Mouse (Mus musculus) heart, adult 2 months (tissue): Measurements from ENCODE around the gene Stk32c. TPM values are rescaled to one million over a fixed set of nuclear protein-coding genes. Genes with fewer than 3 reads are reported as not detected.

Experiments used
- DNase-seq, 2 experiments: peaks; one replicate each; pipeline ENCODE4 v3.0.0; 2021
- H3K27ac ChIP-seq: fragments of 200-600 bp; 2 replicates; pipeline ENCODE4 v1.8.1; 2022
- H3K27me3 ChIP-seq: fragments of 200-500 bp; 2 replicates; pipeline ENCODE4 v1.6.1; 2012; ENCODE audit warnings: mild to moderate bottlenecking, low read length, inconsistent platforms, mixed read lengths; ENCODE audit not compliant: control insufficient read depth, insufficient read depth
- H3K36me3 ChIP-seq: fragments of 200-500 bp; 2 replicates; pipeline ENCODE4 v1.6.1; 2012; ENCODE audit warnings: low read length, inconsistent platforms; ENCODE audit not compliant: control insufficient read depth, insufficient read depth
- H3K4me1 ChIP-seq: fragments of 200-500 bp; 2 replicates; pipeline ENCODE4 v1.6.1; 2011; ENCODE audit warnings: low read length; ENCODE audit not compliant: control insufficient read depth, insufficient read depth
- H3K4me3 ChIP-seq: fragments of 200-600 bp; 2 replicates; pipeline ENCODE4 v1.8.1; 2022
- H3K79me2 ChIP-seq: fragments of 200-500 bp; replicated peaks from 2 replicates; pipeline ENCODE4 v1.6.1; 2012; ENCODE audit warnings: mild to moderate bottlenecking, inconsistent platforms, low read length, moderate library complexity, mixed read lengths; ENCODE audit not compliant: control insufficient read depth, insufficient read depth
- H3K9ac ChIP-seq: fragments of 200-500 bp; 2 replicates; pipeline ENCODE4 v1.6.1; 2012; ENCODE audit warnings: low read depth, mild to moderate bottlenecking, control low read depth, inconsistent platforms, low read length, mixed read lengths
- CTCF ChIP-seq: fragments of 200-600 bp; IDR thresholded peaks from 2 replicates; pipeline ENCODE4 v1.8.1; 2022; ENCODE audit warnings: antibody characterized with exemption, mild to moderate bottlenecking, moderate library complexity
- EP300 ChIP-seq: fragments of 200-500 bp; IDR thresholded peaks from 2 replicates; pipeline ENCODE4 v1.6.1; 2011; ENCODE audit warnings: low read depth, low read length, control low read depth; ENCODE audit not compliant: insufficient read depth
- POLR2A ChIP-seq: fragments of 200-500 bp; IDR thresholded peaks from 2 replicates; pipeline ENCODE4 v1.6.1; 2011; ENCODE audit warnings: mild to moderate bottlenecking, low read depth, low read length, control low read depth; ENCODE audit not compliant: insufficient read depth
- WGBS: fragments of 180-500 bp; shearing (Covaris S2); methylation state at CpG from one replicate; pipeline ENCODE4 v1.1.7; 2018; 5-methylcytosine and 5-hydroxymethylcytosine counted together
- intact Hi-C: fragments of 180-260 bp; cut with DNase I; formaldehyde crosslinking; loops from one replicate; pipeline ENCODE4 v1.15.1; 2025
- polyA plus RNA-seq: library from polyadenylated mRNA; depleted of rRNA; stranded (reverse); fragments of >200 nt; gene quantifications from 2 replicates; pipeline ENCODE4 v1.2.3, GENCODE M21; 2012
- total RNA-seq, 2 experiments: library from RNA; stranded (reverse); gene quantifications; 2 replicates each; pipeline ENCODE4 v1.2.3; 2021

Stk32c gene
- total and polyA plus RNA-seq, 3 experiments = 0.68 to 1.1 (median 0.94) TPM

- Histone ChIP-seq H3K79me2 (no peaks in the 10 kb centered on the region), H3K4me3 (no peak overlapping the region), H3K27me3 (no peaks in the 10 kb centered on the region), H3K4me1 (peaks cover 48% of the 10 kb centered on the region), H3K36me3 (peaks cover 4% of the 10 kb centered on the region), H3K9ac (no peak overlapping the region), H3K27ac (peak overlapping the region; percentile 58)
- DNase-seq = no peak
- TF ChIP-seq CTCF (no peak), POLR2A (no peak), EP300 (no peak)
- 59% methylated on average over 7 of the region's 7 CpGs for WGBS
- intact Hi-C loops = no loop called here
Observed at GRCm38 (mm10) chr7:139252566-139252965, 39.5 kb upstream of the Stk32c start.

DNA sequence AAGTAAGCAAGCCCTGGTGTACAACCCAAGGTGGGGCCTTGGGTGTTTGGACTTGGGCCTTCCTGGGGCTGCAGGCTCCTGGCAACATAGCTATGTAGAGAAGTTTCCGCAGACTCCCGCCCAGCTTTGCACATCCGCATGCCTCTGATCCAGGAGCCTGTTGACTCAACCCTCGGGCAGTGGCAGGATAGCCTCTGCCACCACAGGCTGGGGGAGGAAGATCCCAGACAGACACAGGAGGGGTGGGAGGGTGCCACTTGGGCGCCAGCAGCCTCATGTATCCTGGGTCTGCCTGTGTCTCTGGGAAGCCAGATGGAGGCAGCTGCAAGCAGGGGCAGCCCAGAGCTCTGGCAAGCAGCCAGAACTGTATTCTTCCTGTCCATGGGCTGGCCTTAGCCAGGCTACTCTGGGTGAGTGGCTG lies 38.8 kb upstream of the Stk32c start:
- DNase-seq = peak; percentile 71 to 75
- Histone ChIP-seq H3K4me1 (peaks cover 44% of the 10 kb centered on the region), H3K9ac (peak overlapping the region; percentile 40; the same call in 1 of the 2 replicates), H3K27me3 (no peaks in the 10 kb centered on the region), H3K4me3 (no peak overlapping the region), H3K27ac (peak overlapping the region; percentile 58), H3K79me2 (no peaks in the 10 kb centered on the region), H3K36me3 (peaks cover 3% of the 10 kb centered on the region)
- 31% methylated on average over 5 of the region's 5 CpGs for WGBS
- no peak for TF ChIP-seq CTCF
- TF ChIP-seq POLR2A = no peak
- no peak for TF ChIP-seq EP300
- intact Hi-C loops = no loop called here

GRCm38 (mm10) chr7:139249406-139250210 lies 36.5 kb upstream of the Stk32c start:
- no peak for DNase-seq
- Histone ChIP-seq H3K36me3 (peaks cover 3% of the 10 kb centered on the region), H3K9ac (peak overlapping the region; percentile 99), H3K27ac (peak overlapping the region; percentile 99), H3K79me2 (no peaks in the 10 kb centered on the region), H3K27me3 (no peaks in the 10 kb centered on the region), H3K4me3 (peak overlapping the region; percentile 86), H3K4me1 (peaks cover 39% of the 10 kb centered on the region)
- TF ChIP-seq POLR2A (no peak), CTCF (no peak), EP300 (no peak)
- intact Hi-C loops = loop anchor here (2.0 kb wide), 1 partner anchor 139 kb away; the partner anchor contains the start of gene Inpp5a
- WGBS = 37% methylated on average over 7 of the region's 7 CpGs

DNA sequence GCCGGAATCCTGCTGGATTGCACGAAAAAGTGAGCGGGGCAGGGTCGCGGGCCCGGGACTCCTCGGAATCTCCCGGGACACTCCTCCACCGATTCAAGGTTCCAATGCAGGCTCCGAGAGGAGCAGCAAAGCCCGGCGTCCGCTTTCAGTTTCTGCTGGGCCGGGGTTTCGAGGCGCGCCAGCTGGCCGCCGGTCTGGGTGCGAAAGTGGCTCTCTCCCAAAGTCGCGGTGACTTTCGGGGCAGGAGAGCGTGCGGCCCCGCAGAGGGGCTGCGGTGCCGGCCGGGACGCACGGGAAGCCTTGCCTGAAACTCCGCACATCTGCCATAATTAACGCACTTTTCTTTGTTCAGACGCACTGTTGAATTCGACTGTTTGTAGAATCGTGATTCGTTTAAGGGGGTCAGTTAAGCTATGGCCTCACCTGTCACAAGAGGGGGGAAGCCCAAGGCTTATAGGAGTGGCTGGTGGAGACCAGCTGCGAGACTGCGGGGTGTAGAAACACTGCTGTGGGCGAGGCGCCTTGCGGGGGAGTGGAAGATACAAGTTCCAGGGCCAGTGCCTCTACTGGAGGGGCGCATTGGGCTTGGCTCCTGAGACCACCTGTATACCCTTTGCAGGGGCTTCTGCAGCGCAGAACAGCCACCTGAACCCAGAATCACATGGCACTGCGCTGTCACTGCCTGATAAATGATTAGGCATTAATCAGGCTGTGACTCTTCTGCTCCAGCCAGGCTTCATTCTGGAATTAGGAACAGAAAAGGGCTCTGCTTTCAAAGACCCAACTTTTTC lies 35.7 kb upstream of the Stk32c start:
- Histone ChIP-seq H3K36me3 (peaks cover 3% of the 10 kb centered on the region), H3K4me3 (peak overlapping the region; percentile 86), H3K4me1 (peaks cover 38% of the 10 kb centered on the region), H3K79me2 (no peaks in the 10 kb centered on the region), H3K9ac (peak overlapping the region; percentile 99), H3K27ac (peak overlapping the region; percentile 99), H3K27me3 (no peaks in the 10 kb centered on the region)
- intact Hi-C loops = loop anchor here (1.0 to 2.0 kb wide), 2 partner anchors 36 to 140 kb away; partner anchors contain the start of genes Inpp5a and Stk32c
- no peak for TF ChIP-seq CTCF
- no peak for TF ChIP-seq EP300
- no peak for TF ChIP-seq POLR2A
- WGBS = 2% methylated on average over 45 of the region's 45 CpGs
- DNase-seq = peak in 1 of 2 experiments; percentile 53

DNA sequence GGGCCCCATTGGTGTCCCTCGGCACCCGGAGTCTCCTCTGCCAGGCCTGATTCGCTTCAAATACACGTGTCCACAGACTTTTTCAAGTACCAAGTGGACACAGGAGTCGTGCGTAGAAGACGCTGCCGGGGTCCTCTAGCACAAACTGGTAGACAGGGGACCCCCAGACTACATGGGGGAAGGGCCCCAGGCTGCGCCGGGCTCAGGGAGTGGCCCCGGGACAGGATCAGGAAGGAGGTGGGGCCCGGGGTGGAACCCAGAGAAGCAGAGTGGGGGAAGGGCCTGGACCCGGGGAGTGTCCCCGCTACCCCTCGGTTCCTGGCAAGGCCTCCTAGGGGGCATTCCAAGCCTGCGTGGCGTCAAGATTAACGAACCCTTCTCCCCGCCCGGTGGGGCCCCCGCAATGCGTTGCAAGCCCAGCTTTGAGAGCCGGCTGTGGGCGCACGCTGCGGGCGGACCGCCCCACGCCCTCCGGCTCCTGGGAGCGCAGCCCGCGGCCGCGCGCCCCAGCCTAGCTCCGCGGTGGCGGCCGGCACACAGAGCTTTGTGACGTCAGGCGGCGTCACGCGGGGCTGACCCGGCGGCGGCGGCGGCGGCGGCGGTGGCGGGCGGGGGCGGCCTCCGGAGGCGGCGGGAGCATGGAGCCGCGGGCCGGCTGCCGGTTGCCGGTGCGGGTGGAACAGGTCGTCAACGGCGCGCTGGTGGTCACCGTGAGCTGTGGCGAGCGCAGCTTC lies 34.9 kb upstream of the Stk32c start, which contains the start of gene Pwwp2b:
TSS of gene Pwwp2b (plus strand) at position 602 of the 734 bp plus-strand sequence.
- WGBS = under 1% methylated on average over 65 of the region's 72 CpGs
- peaks cover 32% of the 10 kb centered on the region for H3K4me1 ChIP-seq
- H3K4me3 ChIP-seq = peak within 1 kb of the TSS; percentile 86
- peak within 1 kb of the TSS; percentile 99 for H3K9ac ChIP-seq
- no peaks in the 10 kb centered on the region for H3K79me2 ChIP-seq
- intact Hi-C loops = loop anchor here (1.0 to 2.0 kb wide), 3 partner anchors 25 to 141 kb away; partner anchors contain the start of genes Inpp5a and Stk32c
- peak within 1 kb of the TSS; percentile 99 for H3K27ac ChIP-seq
- DNase-seq = peak; percentile 93
- H3K27me3 ChIP-seq = no peaks in the 10 kb centered on the region
- TF ChIP-seq CTCF = no peak
- TF ChIP-seq POLR2A = peak; percentile 66
- 0 out of 2 replicates have a peak, but pooled peaks have one; percentile 39 for TF ChIP-seq EP300
- peaks cover 3% of the 10 kb centered on the region for H3K36me3 ChIP-seq
